Mouse (Mus musculus): ENCODE data around the gene Dnah11.

- TF ChIP-seq MAX (IDR thresholded peaks at IDR 0.05; ENCODE audit: low read length) (no peak), MXI1 (IDR thresholded peaks at IDR 0.05; ENCODE audit: low read depth, low read length) (no peak), TAL1 (IDR thresholded peaks at IDR 0.05; ENCODE audit: low read length) (no peak), USF2 (IDR thresholded peaks at IDR 0.05; ENCODE audit: borderline replicate concordance in 1 of 2, insufficient read depth in 1 of 2, low read depth in 1 of 2, low read length in 2 of 2) (no peak), RAD21 (IDR thresholded peaks at IDR 0.05; ENCODE audit: low read depth, low read length) (no peak), POLR2A (IDR thresholded peaks at IDR 0.05; ENCODE audit: control insufficient read depth in 1 of 2, insufficient read depth in 1 of 2, low read depth in 1 of 2, low read length in 2 of 2, poor library complexity in 1 of 2) (no peak), ZMIZ1 (IDR thresholded peaks at IDR 0.05; ENCODE audit: low read depth, low read length) (no peak), JUND (IDR thresholded peaks at IDR 0.05; ENCODE audit: low read depth, low read length) (no peak), MYC (IDR thresholded peaks at IDR 0.05; ENCODE audit: low read depth, low read length) (no peak), TBP (IDR thresholded peaks at IDR 0.05; ENCODE audit: low read depth, low read length) (no peak), ETS1 (IDR thresholded peaks at IDR 0.05; ENCODE audit: low read depth, low read length) (no peak)
Observed at GRCm38 (mm10) chr12:117962698-117963097, 236.1 kb downstream of the Dnah11 start.
